Mouse (Mus musculus) heart, embryonic 13.5 days (tissue): ENCODE measurements at regions not wholly inside any gene's neighbourhood (a gene's known extent, or its start where the extent isn't known, plus 50 kb on each side); places are given as distances from the start of the nearest gene placed in this dataset.

Source experiments
- ATAC-seq: fragments of 200-750 bp; cut with Nextera tagmentation; 2 replicates; pipeline ENCODE4 v1.8.0; 2017; ENCODE audit warnings: moderate TSS enrichment; ENCODE audit not compliant: insufficient number of reproducible peaks, low FRiP score, low TSS enrichment; ENCODE audit errors: extremely low read depth
- H3K27ac ChIP-seq: fragments of 300-500 bp; sonication (generic); replicated peaks from 2 replicates; pipeline ENCODE4 v1.5.1; 2015; ENCODE audit warnings: moderate library complexity, mild to moderate bottlenecking, inconsistent platforms
- H3K27me3 ChIP-seq: fragments of 300-500 bp; sonication (generic); replicated peaks from 2 replicates; pipeline ENCODE4 v1.6.1; 2015; ENCODE audit warnings: mild to moderate bottlenecking, inconsistent platforms
- H3K36me3 ChIP-seq: fragments of 300-500 bp; sonication (generic); 2 replicates; pipeline ENCODE4 v1.6.1; 2015; ENCODE audit warnings: mild to moderate bottlenecking, inconsistent platforms
- H3K4me1 ChIP-seq: fragments of 300-500 bp; sonication (generic); 2 replicates; pipeline ENCODE4 v1.6.1; 2015; ENCODE audit warnings: inconsistent platforms
- H3K4me2 ChIP-seq: fragments of 300-500 bp; sonication (generic); 2 replicates; pipeline ENCODE4 v1.6.1; 2015; ENCODE audit warnings: inconsistent platforms, mild to moderate bottlenecking, moderate library complexity
- H3K4me3 ChIP-seq: fragments of 300-500 bp; sonication (generic); 2 replicates; pipeline ENCODE4 v1.5.1; 2015; ENCODE audit warnings: moderate library complexity, mild to moderate bottlenecking, inconsistent platforms
- H3K9ac ChIP-seq: fragments of 300-500 bp; sonication (generic); 2 replicates; pipeline ENCODE4 v1.6.1; 2015; ENCODE audit warnings: inconsistent platforms, mild to moderate bottlenecking, moderate library complexity
- H3K9me3 ChIP-seq: fragments of 300-500 bp; sonication (generic); 2 replicates; pipeline ENCODE4 v1.6.1; 2016; ENCODE audit warnings: inconsistent platforms
- WGBS: fragments of 180-500 bp; shearing (Covaris S2); methylation state at CpG from one replicate; pipeline ENCODE4 v1.1.7; 2015; ENCODE audit warnings: mixed read lengths; 5-methylcytosine and 5-hydroxymethylcytosine counted together

DNA sequence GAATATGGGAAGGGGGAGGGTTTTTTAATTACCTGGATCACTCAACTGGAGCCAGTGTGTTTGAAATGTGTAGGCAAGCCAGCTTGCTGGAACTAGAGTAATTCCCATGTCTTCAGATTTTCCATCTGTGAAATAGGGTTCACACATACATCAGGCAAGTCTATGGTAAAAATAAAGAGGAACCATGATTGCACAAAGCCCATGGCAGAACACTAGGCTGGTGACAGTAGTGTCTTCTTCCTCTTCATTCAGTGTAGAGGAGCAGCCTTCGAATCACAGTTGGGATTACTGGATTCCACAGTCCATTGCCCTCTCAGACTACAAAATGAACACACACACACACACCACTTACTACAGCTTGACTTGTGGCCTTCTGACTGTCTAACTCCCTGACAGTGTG, 2150.5 kb upstream of the Gm7489 start:
- Histone ChIP-seq H3K36me3 (no peaks in the 10 kb centered on the region), H3K4me2 (no peak overlapping the region), H3K27ac (no peak overlapping the region), H3K9me3 (peaks cover 4% of the 10 kb centered on the region; the same call in 1 of the 2 replicates), H3K4me3 (no peak overlapping the region), H3K9ac (no peak overlapping the region), H3K4me1 (peaks cover 5% of the 10 kb centered on the region), H3K27me3 (no peaks in the 10 kb centered on the region)
- no peak for ATAC-seq
- 75% methylated on average over 1 of the region's 1 CpGs for WGBS
